In genomic region chr9:71895291-71895690, GRCm38 (mm10) we compare ENCODE assay signal across 9 mouse cellular contexts.
DNase-seq lines count a peak whose midpoint lies in the region; ATAC-seq and TF ChIP-seq lines count a peak whose summit lies in the region.
"Had no signal": no experiment of that assay in that cellular context is flagged by ENCODE, and none has a peak within 500 bp of the region (broad histone marks: within the 10 kb centered on the region; RNA-seq: fewer than 3 reads in every experiment).

No protein-coding gene starts in this region.

- H3K36me3 ChIP-seq in intestine, embryonic 14.5 days (ENCODE audit: control insufficient read depth, insufficient read depth, low read length) = no peaks in the 10 kb centered on the region
- no peaks in the 10 kb centered on the region for H3K36me3 ChIP-seq in intestine, postnatal 0 days (ENCODE audit: control insufficient read depth, insufficient read depth)
- 0 out of 2 replicates have a peak, but pooled peaks cover 5% of the 10 kb centered on the region for H3K36me3 ChIP-seq in hindbrain, embryonic 10.5 days
- no peaks in the 10 kb centered on the region for H3K36me3 ChIP-seq in midbrain, embryonic 15.5 days (replicated peaks)
- no peaks in the 10 kb centered on the region for H3K36me3 ChIP-seq in liver, embryonic 11.5 days (ENCODE audit: control insufficient read depth, insufficient read depth, low read length)

- ATAC-seq in intestine, embryonic 14.5 days (replicated peaks; ENCODE audit: low FRiP score, low TSS enrichment, low read depth) = no peak
- ATAC-seq in intestine, postnatal 0 days = no peak
- no peak; the same call in 1 of the 2 replicates for ATAC-seq in midbrain, embryonic 15.5 days (replicated peaks)
- no peak for ATAC-seq in liver, embryonic 11.5 days (replicated peaks; ENCODE audit: low FRiP score)

- peak overlapping the region; percentile 43; the same call in 1 of the 2 replicates for H3K27ac ChIP-seq in intestine, embryonic 14.5 days (ENCODE audit: low read depth)
- H3K27ac ChIP-seq in intestine, postnatal 0 days (ENCODE audit: low read depth, low read length) = no peak overlapping the region
- H3K27ac ChIP-seq in hindbrain, embryonic 10.5 days = peak overlapping the region; percentile 88
- no peak overlapping the region for H3K27ac ChIP-seq in midbrain, embryonic 15.5 days
- H3K27ac ChIP-seq in liver, embryonic 11.5 days (ENCODE audit: low read depth, low read length) = no peak overlapping the region

- DNase-seq in intestine, embryonic 14.5 days (ENCODE audit: low spot score) = no peak
- peak; percentile 90 for DNase-seq in embryo, embryonic 10.5 days (ENCODE audit: low spot score)
- DNase-seq in hindbrain, embryonic 10.5 days (ENCODE audit: low spot score) = peak; percentile 32
- no peak for DNase-seq in thymus, postnatal 14 days
- no peak for DNase-seq in testis, postnatal 14 days (ENCODE audit: low spot score)
- DNase-seq in liver, embryonic 11.5 days (ENCODE audit: low spot score) = no peak
- DNase-seq: thymus, postnatal 36 days had no signal

- H3K4me1 ChIP-seq in intestine, embryonic 14.5 days (replicated peaks; ENCODE audit: control insufficient read depth, insufficient read depth, low read length) = peaks cover 15% of the 10 kb centered on the region; the same call in 1 of the 2 replicates
- H3K4me1 ChIP-seq in intestine, postnatal 0 days (replicated peaks; ENCODE audit: control insufficient read depth, insufficient read depth, low read length) = peaks cover 2% of the 10 kb centered on the region; the same call in 1 of the 2 replicates
- H3K4me1 ChIP-seq in hindbrain, embryonic 10.5 days (replicated peaks) = peaks cover 73% of the 10 kb centered on the region
- peaks cover 34% of the 10 kb centered on the region for H3K4me1 ChIP-seq in midbrain, embryonic 15.5 days
- 0 out of 2 replicates have a peak, but pooled peaks cover 3% of the 10 kb centered on the region for H3K4me1 ChIP-seq in liver, embryonic 11.5 days (replicated peaks; ENCODE audit: control insufficient read depth, insufficient read depth, low read length)

- peak overlapping the region; percentile 20 for H3K4me3 ChIP-seq in intestine, embryonic 14.5 days (ENCODE audit: low read depth, low read length)
- no peak overlapping the region for H3K4me3 ChIP-seq in intestine, postnatal 0 days (ENCODE audit: low read depth, low read length)
- peak overlapping the region; percentile 57 for H3K4me3 ChIP-seq in hindbrain, embryonic 10.5 days
- peak overlapping the region; percentile 36 for H3K4me3 ChIP-seq in midbrain, embryonic 15.5 days
- no peak overlapping the region for H3K4me3 ChIP-seq in liver, embryonic 11.5 days (ENCODE audit: low read depth, low read length)

- WGBS in intestine, embryonic 14.5 days = 34% methylated on average over 7 of the region's 7 CpGs
- 51% methylated on average over 7 of the region's 7 CpGs for WGBS in intestine, postnatal 0 days
- WGBS in hindbrain, embryonic 10.5 days = 7% methylated on average over 7 of the region's 7 CpGs
- 6% methylated on average over 7 of the region's 7 CpGs for WGBS in midbrain, embryonic 15.5 days
- WGBS in liver, embryonic 11.5 days = 78% methylated on average over 7 of the region's 7 CpGs

- peak overlapping the region; percentile 24 for H3K4me2 ChIP-seq in intestine, embryonic 14.5 days (ENCODE audit: low read length)
- H3K4me2 ChIP-seq in intestine, postnatal 0 days (replicated peaks; ENCODE audit: low read depth) = no peak overlapping the region
- H3K4me2 ChIP-seq in midbrain, embryonic 15.5 days = peak overlapping the region; percentile 49
- H3K4me2 ChIP-seq in liver, embryonic 11.5 days = no peak overlapping the region

- no peak for TF ChIP-seq CTCF in intestine, postnatal 0 days (IDR thresholded peaks at IDR 0.05; ENCODE audit: low read depth)

- no peak overlapping the region for H3K9ac ChIP-seq in intestine, embryonic 14.5 days (ENCODE audit: low read length)
- H3K9ac ChIP-seq in intestine, postnatal 0 days (ENCODE audit: low read depth, low read length) = no peak overlapping the region
- H3K9ac ChIP-seq in midbrain, embryonic 15.5 days = no peak overlapping the region
- no peak overlapping the region for H3K9ac ChIP-seq in liver, embryonic 11.5 days (ENCODE audit: low read depth, low read length)

- no peaks in the 10 kb centered on the region for H3K27me3 ChIP-seq in intestine, embryonic 14.5 days (replicated peaks; ENCODE audit: control insufficient read depth, insufficient read depth, low read length)
- H3K27me3 ChIP-seq in intestine, postnatal 0 days (replicated peaks; ENCODE audit: control insufficient read depth, insufficient read depth, low read length) = no peaks in the 10 kb centered on the region
- no peaks in the 10 kb centered on the region for H3K27me3 ChIP-seq in hindbrain, embryonic 10.5 days (ENCODE audit: insufficient read depth, poor library complexity, severe bottlenecking)
- no peaks in the 10 kb centered on the region for H3K27me3 ChIP-seq in midbrain, embryonic 15.5 days (replicated peaks)
- H3K27me3 ChIP-seq in liver, embryonic 11.5 days (replicated peaks; ENCODE audit: control insufficient read depth, insufficient read depth, low read length) = no peaks in the 10 kb centered on the region

- no peaks in the 10 kb centered on the region for H3K9me3 ChIP-seq in intestine, embryonic 14.5 days (ENCODE audit: control insufficient read depth, low read length)
- no peaks in the 10 kb centered on the region for H3K9me3 ChIP-seq in intestine, postnatal 0 days (ENCODE audit: control insufficient read depth)
- no peaks in the 10 kb centered on the region for H3K9me3 ChIP-seq in hindbrain, embryonic 10.5 days
- H3K9me3 ChIP-seq in midbrain, embryonic 15.5 days = no peaks in the 10 kb centered on the region
- H3K9me3 ChIP-seq in liver, embryonic 11.5 days (ENCODE audit: control insufficient read depth, low read length) = no peaks in the 10 kb centered on the region

Comparison
In these comparisons a context has a peak if more than half of its experiments do, and no peak if none do; other contexts are left out.
1. H3K27ac ChIP-seq: peak in intestine, embryonic 14.5 days (single experiment) and hindbrain, embryonic 10.5 days (single experiment); none in intestine, postnatal 0 days (single experiment), midbrain, embryonic 15.5 days (single experiment) and liver, embryonic 11.5 days (single experiment).
2. H3K4me2 ChIP-seq: peak in intestine, embryonic 14.5 days (single experiment) and midbrain, embryonic 15.5 days (single experiment); none in intestine, postnatal 0 days (single experiment) and liver, embryonic 11.5 days (single experiment).
3. H3K4me3 ChIP-seq: peak in intestine, embryonic 14.5 days (single experiment), hindbrain, embryonic 10.5 days (single experiment) and midbrain, embryonic 15.5 days (single experiment); none in intestine, postnatal 0 days (single experiment) and liver, embryonic 11.5 days (single experiment).
4. DNase-seq: peak in embryo, embryonic 10.5 days (single experiment) and hindbrain, embryonic 10.5 days (single experiment); none in intestine, embryonic 14.5 days (single experiment), thymus, postnatal 14 days (single experiment), testis, postnatal 14 days (single experiment) and liver, embryonic 11.5 days (single experiment).